Mouse (Mus musculus) splenic B cell, adult 2 months (primary cell): ENCODE data around the gene Lrrc73.

Source experiments
- DNase-seq: peaks from one replicate; pipeline ENCODE4 v3.0.0-alpha.2; 2011; ENCODE audit warnings: low read depth, low spot score
- H3K27me3 ChIP-seq: 2 replicates; pipeline ENCODE4 v1.6.1; 2012; ENCODE audit warnings: mild to moderate bottlenecking, low read length, moderate library complexity, mixed read lengths; ENCODE audit not compliant: control insufficient read depth, poor library complexity, insufficient read depth, severe bottlenecking
- H3K36me3 ChIP-seq: 2 replicates; pipeline ENCODE4 v1.6.1; 2012; ENCODE audit warnings: mild to moderate bottlenecking, low read length, moderate library complexity, mixed read lengths; ENCODE audit not compliant: control insufficient read depth, poor library complexity, insufficient read depth, severe bottlenecking

Lrrc73 gene

GRCm38 (mm10) chr17:46272058-46272457 lies 18.7 kb downstream of the Lrrc73 start:
- H3K27me3 ChIP-seq = no peaks in the 10 kb centered on the region
- H3K36me3 ChIP-seq = 0 out of 2 replicates have a peak, but pooled peaks cover 1% of the 10 kb centered on the region
- DNase-seq = no peak

GRCm38 (mm10) chr17:46272675-46273074 lies 19.3 kb downstream of the Lrrc73 start:
- Histone ChIP-seq H3K27me3 (no peaks in the 10 kb centered on the region), H3K36me3 (0 out of 2 replicates have a peak, but pooled peaks cover 1% of the 10 kb centered on the region)
- no peak for DNase-seq

GRCm38 (mm10) chr17:46273803-46274236 lies 20.5 kb downstream of the Lrrc73 start:
- H3K36me3 ChIP-seq = peaks cover 1% of the 10 kb centered on the region; the same call in 1 of the 2 replicates
- no peak for DNase-seq
- no peaks in the 10 kb centered on the region for H3K27me3 ChIP-seq

GRCm38 (mm10) chr17:46274465-46274864 lies 21.1 kb downstream of the Lrrc73 start:
- H3K27me3 ChIP-seq = no peaks in the 10 kb centered on the region
- H3K36me3 ChIP-seq = peaks cover 2% of the 10 kb centered on the region
- no peak for DNase-seq

GRCm38 (mm10) chr17:46275034-46275433 lies 21.7 kb downstream of the Lrrc73 start:
- Histone ChIP-seq H3K36me3 (peaks cover 2% of the 10 kb centered on the region), H3K27me3 (no peaks in the 10 kb centered on the region)
- no peak for DNase-seq

- no peaks in the 10 kb centered on the region for H3K27me3 ChIP-seq
- no peak for DNase-seq
- H3K36me3 ChIP-seq = peaks cover 2% of the 10 kb centered on the region
These were observed 22.2 kb downstream of the Lrrc73 start for GRCm38 (mm10) chr17:46275506-46275905.

GRCm38 (mm10) chr17:46277586-46277985 lies 24.3 kb downstream of the Lrrc73 start:
- no peak for DNase-seq
- no peaks in the 10 kb centered on the region for H3K27me3 ChIP-seq
- H3K36me3 ChIP-seq = peaks cover 2% of the 10 kb centered on the region

- no peak for DNase-seq
- no peaks in the 10 kb centered on the region for H3K27me3 ChIP-seq
- H3K36me3 ChIP-seq = peaks cover 2% of the 10 kb centered on the region
These were observed 24.9 kb downstream of the Lrrc73 start for GRCm38 (mm10) chr17:46278011-46278765.

- peaks cover 2% of the 10 kb centered on the region for H3K36me3 ChIP-seq
- H3K27me3 ChIP-seq = no peaks in the 10 kb centered on the region
- DNase-seq = peak; percentile 84
These were observed 29.3 kb downstream of the Lrrc73 start, which contains the start of gene Tjap1 for GRCm38 (mm10) chr17:46282483-46283123. TSS of gene Tjap1 (minus strand) at chr17:46283026.

GRCm38 (mm10) chr17:46283140-46283539 lies 29.8 kb downstream of the Lrrc73 start:
- no peaks in the 10 kb centered on the region for H3K27me3 ChIP-seq
- no peak for DNase-seq
- peaks cover 2% of the 10 kb centered on the region for H3K36me3 ChIP-seq

- no peaks in the 10 kb centered on the region for H3K27me3 ChIP-seq
These were observed 30.6 kb downstream of the Lrrc73 start for GRCm38 (mm10) chr17:46283911-46284310.

GRCm38 (mm10) chr17:46284653-46285052 lies 31.3 kb downstream of the Lrrc73 start:
- DNase-seq = no peak
- no peaks in the 10 kb centered on the region; the same call in 1 of the 2 replicates for H3K36me3 ChIP-seq
- H3K27me3 ChIP-seq = no peaks in the 10 kb centered on the region

More at GRCm38 (mm10) chr17:46283911-46284310, 30.6 kb downstream of the Lrrc73 start:
- peaks cover 2% of the 10 kb centered on the region for H3K36me3 ChIP-seq
- DNase-seq = no peak

- no peak for DNase-seq
- Histone ChIP-seq H3K27me3 (no peaks in the 10 kb centered on the region), H3K36me3 (no peaks in the 10 kb centered on the region)
These were observed 32.1 kb downstream of the Lrrc73 start for GRCm38 (mm10) chr17:46285407-46285806.

GRCm38 (mm10) chr17:46287678-46288095 lies 34.4 kb downstream of the Lrrc73 start:
- Histone ChIP-seq H3K36me3 (no peaks in the 10 kb centered on the region), H3K27me3 (no peaks in the 10 kb centered on the region)
- DNase-seq = no peak

GRCm38 (mm10) chr17:46296601-46297000 lies 43.3 kb downstream of the Lrrc73 start:
- no peaks in the 10 kb centered on the region for H3K36me3 ChIP-seq
- peaks cover 4% of the 10 kb centered on the region for H3K27me3 ChIP-seq
- DNase-seq = peak; percentile 57
